Mouse (Mus musculus): ENCODE results near the gene Grik2. TPM values are rescaled to one million over a fixed set of nuclear protein-coding genes. Genes with fewer than 3 reads are reported as not detected.

The Grik2 gene
- polyA plus RNA-seq (2012; rRNA removed) = 0.12 and 0.25 TPM in 2 replicates

GRCm38 (mm10) chr10:49788381-49788906, at the start of gene Grik2:
Gene Grik2, minus strand, starts transcription at chr10:49788766.

Measured in ovary, adult 2 months (tissue).